ENCODE assay signal across 7 mouse cellular contexts in the genomic region with DNA sequence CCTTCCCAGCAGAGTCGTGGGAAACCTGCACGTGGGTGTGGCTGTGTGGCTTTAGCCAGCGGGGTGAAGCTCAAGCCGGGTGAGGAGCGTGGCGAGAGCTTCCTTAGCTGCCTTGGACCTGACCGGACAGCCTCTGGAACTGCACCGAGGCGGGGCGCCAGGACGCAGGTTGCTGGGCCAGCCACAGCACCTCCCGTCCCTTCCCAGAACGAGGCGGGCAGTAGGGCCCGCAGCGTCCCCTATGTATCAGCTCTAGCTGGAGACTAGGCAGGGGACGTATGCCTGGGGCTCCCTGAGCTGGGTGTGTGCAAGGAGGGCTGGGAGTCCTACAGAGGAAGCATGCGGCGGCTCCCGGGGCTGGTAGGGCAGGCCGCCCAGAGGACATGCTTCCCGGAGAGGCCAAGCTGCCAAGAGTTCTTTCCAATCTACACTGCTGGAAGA. TPM values are rescaled to one million over a fixed set of nuclear protein-coding genes. Genes with fewer than 3 reads are reported as not detected.
A peak's percentile ranks its signal among the peaks of the same experiment; 100 is the strongest.
DNase-seq lines count a peak whose midpoint lies in the region; ATAC-seq lines count a peak whose summit lies in the region.

No protein-coding gene starts in this region.

- H3K4me3 ChIP-seq in hindbrain, embryonic 16.5 days (ENCODE audit: low read length), result peak overlapping the region; percentile 71
- peak overlapping the region; percentile 48 for H3K4me3 ChIP-seq in liver, embryonic 12.5 days
- H3K4me3 ChIP-seq in midbrain, embryonic 16.5 days (ENCODE audit: low read depth, low read length), result peak overlapping the region; percentile 73

- peak; percentile 79 for DNase-seq in adrenal gland, postnatal 14 days
- DNase-seq in gastrocnemius, postnatal 25 days, result peak; percentile 60
- peak; percentile 77 for DNase-seq in testis, postnatal 10 days (ENCODE audit: low spot score)

- peak; percentile 48 for ATAC-seq in common myeloid progenitor, adult 5-6 weeks (replicated peaks; ENCODE audit: low read depth, poor library complexity, severe bottlenecking)
- peak; percentile 80 for ATAC-seq in hindbrain, embryonic 16.5 days
- peak; percentile 19; the same call in 1 of the 2 replicates for ATAC-seq in liver, embryonic 12.5 days
- peak; percentile 69 for ATAC-seq in midbrain, embryonic 16.5 days

- H3K9me3 ChIP-seq in hindbrain, embryonic 16.5 days (ENCODE audit: control insufficient read depth, low read length), result no peaks in the 10 kb centered on the region
- H3K9me3 ChIP-seq in liver, embryonic 12.5 days (replicated peaks), result no peaks in the 10 kb centered on the region
- no peaks in the 10 kb centered on the region for H3K9me3 ChIP-seq in midbrain, embryonic 16.5 days (replicated peaks; ENCODE audit: control insufficient read depth, low read length, poor library complexity, severe bottlenecking)

- peak overlapping the region; percentile 98 for H3K4me2 ChIP-seq in hindbrain, embryonic 16.5 days (ENCODE audit: low read length)
- H3K4me2 ChIP-seq in liver, embryonic 12.5 days, result peak overlapping the region; percentile 73
- H3K4me2 ChIP-seq in midbrain, embryonic 16.5 days (ENCODE audit: low read length), result peak overlapping the region; percentile 90

- peak overlapping the region; percentile 81 for H3K9ac ChIP-seq in hindbrain, embryonic 16.5 days (ENCODE audit: low read depth, low read length)
- H3K9ac ChIP-seq in liver, embryonic 12.5 days, result no peak overlapping the region
- peak overlapping the region; percentile 83 for H3K9ac ChIP-seq in midbrain, embryonic 16.5 days (ENCODE audit: low read depth, low read length)

- peaks cover 2% of the 10 kb centered on the region for H3K27me3 ChIP-seq in hindbrain, embryonic 16.5 days (replicated peaks; ENCODE audit: control insufficient read depth, insufficient read depth, low read length)
- H3K27me3 ChIP-seq in liver, embryonic 12.5 days (replicated peaks), result peaks cover 74% of the 10 kb centered on the region
- H3K27me3 ChIP-seq in midbrain, embryonic 16.5 days (ENCODE audit: control insufficient read depth, insufficient read depth, low read depth, low read length), result peaks cover 17% of the 10 kb centered on the region

- WGBS in hindbrain, embryonic 16.5 days, result under 1% methylated on average over 22 of the region's 22 CpGs
- WGBS in liver, embryonic 12.5 days (ENCODE audit: insufficient replicate concordance), result 4% methylated on average over 22 of the region's 22 CpGs
- WGBS in midbrain, embryonic 16.5 days, result under 1% methylated on average over 22 of the region's 22 CpGs

- H3K4me1 ChIP-seq in hindbrain, embryonic 16.5 days (ENCODE audit: control insufficient read depth, insufficient read depth, low read depth, low read length), result peaks cover 28% of the 10 kb centered on the region
- H3K4me1 ChIP-seq in liver, embryonic 12.5 days, result peaks cover 34% of the 10 kb centered on the region
- H3K4me1 ChIP-seq in midbrain, embryonic 16.5 days (ENCODE audit: control insufficient read depth, insufficient read depth, low read length), result peaks cover 26% of the 10 kb centered on the region

- H3K36me3 ChIP-seq in hindbrain, embryonic 16.5 days (ENCODE audit: control insufficient read depth, insufficient read depth, low read length), result peaks cover 8% of the 10 kb centered on the region; the same call in 1 of the 2 replicates
- H3K36me3 ChIP-seq in liver, embryonic 12.5 days, result peaks cover 25% of the 10 kb centered on the region
- peaks cover 8% of the 10 kb centered on the region; the same call in 1 of the 2 replicates for H3K36me3 ChIP-seq in midbrain, embryonic 16.5 days (ENCODE audit: control insufficient read depth, insufficient read depth, low read length)

- peak overlapping the region; percentile 64 for H3K27ac ChIP-seq in hindbrain, embryonic 16.5 days (ENCODE audit: low read depth, low read length)
- H3K27ac ChIP-seq in liver, embryonic 12.5 days, result no peak overlapping the region
- peak overlapping the region; percentile 78 for H3K27ac ChIP-seq in midbrain, embryonic 16.5 days (ENCODE audit: low read length)

RNA-seq across cellular contexts. Expression of gene Has3, which starts 1.9 kb away (rescaled TPM):
- total RNA-seq in adrenal gland, postnatal 14 days (2021), result 0.83 and 1.0 TPM in 2 replicates
- total RNA-seq in common myeloid progenitor, adult 5-6 weeks (2017), result 1.4 and 2.5 TPM in 2 replicates
- total RNA-seq in gastrocnemius, postnatal 25 days (2021), result 1 to 10 TPM in 1 of 2 experiments, under 1 TPM in 1; 0.74 to 1.3 TPM
- polyA plus RNA-seq in hindbrain, embryonic 16.5 days (2015; fragmentation: Nextera tagmentation; extraction: Ambion mirVana), result 1.2 and 1.6 TPM in 2 replicates
- 0.04 TPM in 2 replicates for polyA plus RNA-seq in liver, embryonic 12.5 days (2016; fragmentation: Nextera tagmentation; extraction: Ambion mirVana)
- polyA plus RNA-seq in midbrain, embryonic 16.5 days (2015; fragmentation: Nextera tagmentation; extraction: Ambion mirVana), result 1.2 and 1.5 TPM in 2 replicates

RNA-seq across cellular contexts. Expression of gene Utp4, which starts 21.5 kb away (rescaled TPM):
- 47.2 and 49.9 TPM in 2 replicates for total RNA-seq in adrenal gland, postnatal 14 days (2021)
- total RNA-seq in common myeloid progenitor, adult 5-6 weeks (2017), result 50.2 and 57.4 TPM in 2 replicates
- total RNA-seq in gastrocnemius, postnatal 25 days (2021), result 10 to 100 TPM; 18.0 to 20.0 TPM
- polyA plus RNA-seq in hindbrain, embryonic 16.5 days (2015; fragmentation: Nextera tagmentation; extraction: Ambion mirVana), result 42.2 and 44.6 TPM in 2 replicates
- 69.5 and 73.2 TPM in 2 replicates for polyA plus RNA-seq in liver, embryonic 12.5 days (2016; fragmentation: Nextera tagmentation; extraction: Ambion mirVana)
- polyA plus RNA-seq in midbrain, embryonic 16.5 days (2015; fragmentation: Nextera tagmentation; extraction: Ambion mirVana), result 42.3 and 46.2 TPM in 2 replicates

Comparison
In these comparisons a context has a peak if more than half of its experiments do, and no peak if none do; other contexts are left out.
1. ATAC-seq: peak in every context shown above with its lines; median percentile 80 in hindbrain, embryonic 16.5 days; 69 in midbrain, embryonic 16.5 days; 48 in common myeloid progenitor, adult 5-6 weeks; 19 in liver, embryonic 12.5 days.